Mouse (Mus musculus): ENCODE measurements around the gene Gm44965. TPM values are rescaled to one million over a fixed set of nuclear protein-coding genes. Genes with fewer than 3 reads are reported as not detected.

The Gm44965 gene
- polyA plus RNA-seq, 1 experiment from 2014 or later = not detected

GRCm38 (mm10) chr6:48594043-48594738 is 450 bp downstream of the Gm44965 start:
- peak; percentile 67 for ATAC-seq (ENCODE audit: low FRiP score)

GRCm38 (mm10) chr6:48595278-48595677 is 1.5 kb downstream of the Gm44965 start:
- peak overlapping the region; percentile 92 for H3K4me3 ChIP-seq (ENCODE audit: low read depth, low read length)
- DNase-seq (ENCODE audit: low spot score, missing footprints) (no peak), ATAC-seq (ENCODE audit: low FRiP score) (no peak)
- WGBS = 38% methylated on average over 1 of the region's 1 CpGs
- peaks cover 31% of the 10 kb centered on the region for H3K36me3 ChIP-seq (ENCODE audit: control insufficient read depth, insufficient read depth, low read length)
- no peaks in the 10 kb centered on the region for H3K27me3 ChIP-seq (ENCODE audit: control insufficient read depth, insufficient read depth, low read length)
- peaks cover 14% of the 10 kb centered on the region for H3K4me1 ChIP-seq (ENCODE audit: control insufficient read depth, insufficient read depth, low read length)
- H3K9ac ChIP-seq (ENCODE audit: low read length) = peak overlapping the region; percentile 94
- no peak overlapping the region for H3K27ac ChIP-seq (ENCODE audit: low read depth, low read length)
- no peaks in the 10 kb centered on the region; the same call in 1 of the 2 replicates for H3K9me3 ChIP-seq (ENCODE audit: control insufficient read depth, low read length)
- peak overlapping the region; percentile 87 for H3K4me2 ChIP-seq

More at GRCm38 (mm10) chr6:48594043-48594738, 450 bp downstream of the Gm44965 start:
- Histone ChIP-seq H3K4me2 (peak overlapping the region; percentile 87), H3K4me1 (ENCODE audit: control insufficient read depth, insufficient read depth, low read length) (peaks cover 14% of the 10 kb centered on the region), H3K27ac (ENCODE audit: low read depth, low read length) (peak overlapping the region; percentile 74), H3K9ac (ENCODE audit: low read length) (peak overlapping the region; percentile 94), H3K36me3 (ENCODE audit: control insufficient read depth, insufficient read depth, low read length) (peaks cover 28% of the 10 kb centered on the region), H3K27me3 (ENCODE audit: control insufficient read depth, insufficient read depth, low read length) (no peaks in the 10 kb centered on the region), H3K4me3 (ENCODE audit: low read depth, low read length) (peak overlapping the region; percentile 92), H3K9me3 (ENCODE audit: control insufficient read depth, low read length) (no peaks in the 10 kb centered on the region; the same call in 1 of the 2 replicates)
- peak; percentile 95 for DNase-seq (ENCODE audit: low spot score, missing footprints)
- 2% methylated on average over 38 of the region's 41 CpGs for WGBS

GRCm38 (mm10) chr6:48596545-48597232 is 2.9 kb downstream of the Gm44965 start:
- peaks cover 31% of the 10 kb centered on the region for H3K36me3 ChIP-seq (ENCODE audit: control insufficient read depth, insufficient read depth, low read length)
- H3K4me3 ChIP-seq (ENCODE audit: low read depth, low read length) = no peak overlapping the region
- H3K27ac ChIP-seq (ENCODE audit: low read depth, low read length) = no peak overlapping the region
- WGBS = 93% methylated on average over 45 of the region's 45 CpGs
- H3K27me3 ChIP-seq (ENCODE audit: control insufficient read depth, insufficient read depth, low read length) = no peaks in the 10 kb centered on the region
- no peaks in the 10 kb centered on the region; the same call in 1 of the 2 replicates for H3K9me3 ChIP-seq (ENCODE audit: control insufficient read depth, low read length)
- H3K4me2 ChIP-seq = no peak overlapping the region
- peak; percentile 70 for DNase-seq (ENCODE audit: low spot score, missing footprints)
- no peak for ATAC-seq (ENCODE audit: low FRiP score)
- no peak overlapping the region for H3K9ac ChIP-seq (ENCODE audit: low read length)
- peaks cover 19% of the 10 kb centered on the region for H3K4me1 ChIP-seq (ENCODE audit: control insufficient read depth, insufficient read depth, low read length)

- Histone ChIP-seq H3K27me3 (ENCODE audit: control insufficient read depth, insufficient read depth, low read length) (no peaks in the 10 kb centered on the region), H3K4me3 (ENCODE audit: low read depth, low read length) (no peak overlapping the region), H3K4me1 (ENCODE audit: control insufficient read depth, insufficient read depth, low read length) (peaks cover 19% of the 10 kb centered on the region), H3K4me2 (no peak overlapping the region), H3K27ac (ENCODE audit: low read depth, low read length) (no peak overlapping the region), H3K36me3 (ENCODE audit: control insufficient read depth, insufficient read depth, low read length) (peaks cover 31% of the 10 kb centered on the region), H3K9ac (ENCODE audit: low read length) (no peak overlapping the region), H3K9me3 (ENCODE audit: control insufficient read depth, low read length) (no peaks in the 10 kb centered on the region; the same call in 1 of the 2 replicates)
- no peak for ATAC-seq (ENCODE audit: low FRiP score)
- peak; percentile 33 for DNase-seq (ENCODE audit: low spot score, missing footprints)
- WGBS = 96% methylated on average over 27 of the region's 27 CpGs
Measured at GRCm38 (mm10) chr6:48597233-48597625, 3.5 kb downstream of the Gm44965 start.

GRCm38 (mm10) chr6:48600594-48600993 is 6.9 kb downstream of the Gm44965 start:
- H3K36me3 ChIP-seq (ENCODE audit: control insufficient read depth, insufficient read depth, low read length) = peaks cover 31% of the 10 kb centered on the region
- DNase-seq (ENCODE audit: low spot score, missing footprints) (peak; percentile 85), ATAC-seq (ENCODE audit: low FRiP score) (no peak)
- H3K4me3 ChIP-seq (ENCODE audit: low read depth, low read length) = no peak overlapping the region
- no peaks in the 10 kb centered on the region for H3K27me3 ChIP-seq (ENCODE audit: control insufficient read depth, insufficient read depth, low read length)
- peaks cover 8% of the 10 kb centered on the region for H3K4me1 ChIP-seq (ENCODE audit: control insufficient read depth, insufficient read depth, low read length)
- no peaks in the 10 kb centered on the region; the same call in 1 of the 2 replicates for H3K9me3 ChIP-seq (ENCODE audit: control insufficient read depth, low read length)
- H3K4me2 ChIP-seq = no peak overlapping the region
- no peak overlapping the region for H3K27ac ChIP-seq (ENCODE audit: low read depth, low read length)
- WGBS = 97% methylated on average over 1 of the region's 1 CpGs
- no peak overlapping the region for H3K9ac ChIP-seq (ENCODE audit: low read length)

GRCm38 (mm10) chr6:48601271-48602079 is 7.7 kb downstream of the Gm44965 start, which contains the start of gene Zfp775:
Gene Zfp775, plus strand, starts transcription at chr6:48602063.
- WGBS = 5% methylated on average over 42 of the region's 42 CpGs
- H3K4me2 ChIP-seq = peak within 1 kb of the TSS; percentile 85
- peaks cover 22% of the 10 kb centered on the region for H3K36me3 ChIP-seq (ENCODE audit: control insufficient read depth, insufficient read depth, low read length)
- peaks cover 8% of the 10 kb centered on the region for H3K4me1 ChIP-seq (ENCODE audit: control insufficient read depth, insufficient read depth, low read length)
- ATAC-seq (ENCODE audit: low FRiP score) (peak; percentile 100), DNase-seq (ENCODE audit: low spot score, missing footprints) (peak; percentile 98)
- H3K9ac ChIP-seq (ENCODE audit: low read length) = peak within 1 kb of the TSS; percentile 91
- no peaks in the 10 kb centered on the region; the same call in 1 of the 2 replicates for H3K9me3 ChIP-seq (ENCODE audit: control insufficient read depth, low read length)
- no peaks in the 10 kb centered on the region for H3K27me3 ChIP-seq (ENCODE audit: control insufficient read depth, insufficient read depth, low read length)
- peak within 1 kb of the TSS; percentile 81 for H3K27ac ChIP-seq (ENCODE audit: low read depth, low read length)
- H3K4me3 ChIP-seq (ENCODE audit: low read depth, low read length) = peak within 1 kb of the TSS; percentile 66

GRCm38 (mm10) chr6:48602080-48602741 is 8.5 kb downstream of the Gm44965 start:
- DNase-seq (ENCODE audit: low spot score, missing footprints) (peak; percentile 92), ATAC-seq (ENCODE audit: low FRiP score) (peak; percentile 82)
- peak overlapping the region; percentile 85 for H3K4me2 ChIP-seq
- no peaks in the 10 kb centered on the region; the same call in 1 of the 2 replicates for H3K9me3 ChIP-seq (ENCODE audit: control insufficient read depth, low read length)
- H3K27me3 ChIP-seq (ENCODE audit: control insufficient read depth, insufficient read depth, low read length) = no peaks in the 10 kb centered on the region
- H3K9ac ChIP-seq (ENCODE audit: low read length) = peak overlapping the region; percentile 91
- peaks cover 8% of the 10 kb centered on the region for H3K4me1 ChIP-seq (ENCODE audit: control insufficient read depth, insufficient read depth, low read length)
- peak overlapping the region; percentile 81 for H3K27ac ChIP-seq (ENCODE audit: low read depth, low read length)
- H3K36me3 ChIP-seq (ENCODE audit: control insufficient read depth, insufficient read depth, low read length) = peaks cover 15% of the 10 kb centered on the region
- H3K4me3 ChIP-seq (ENCODE audit: low read depth, low read length) = peak overlapping the region; percentile 66
- 2% methylated on average over 28 of the region's 28 CpGs for WGBS

- Histone ChIP-seq H3K9ac (ENCODE audit: low read length) (no peak overlapping the region), H3K4me2 (no peak overlapping the region), H3K36me3 (ENCODE audit: control insufficient read depth, insufficient read depth, low read length) (no peaks in the 10 kb centered on the region), H3K4me1 (ENCODE audit: control insufficient read depth, insufficient read depth, low read length) (no peaks in the 10 kb centered on the region), H3K4me3 (ENCODE audit: low read depth, low read length) (no peak overlapping the region), H3K9me3 (ENCODE audit: control insufficient read depth, low read length) (no peaks in the 10 kb centered on the region), H3K27me3 (ENCODE audit: control insufficient read depth, insufficient read depth, low read length) (no peaks in the 10 kb centered on the region), H3K27ac (ENCODE audit: low read depth, low read length) (no peak overlapping the region)
- no peak for DNase-seq (ENCODE audit: low spot score, missing footprints)
- no peak for ATAC-seq (ENCODE audit: low FRiP score)
- WGBS = 79% methylated on average over 2 of the region's 2 CpGs
Measured at GRCm38 (mm10) chr6:48608124-48608523, 14.4 kb downstream of the Gm44965 start.

All from midbrain, embryonic 11.5 days (tissue).